22 mouse cellular contexts compared by ENCODE assay signal in genomic region chr1:147175350-147175749, GRCm38 (mm10).
A peak's percentile ranks its signal among the peaks of the same experiment; 100 is the strongest.
DNase-seq lines count a peak whose midpoint lies in the region; ATAC-seq and TF ChIP-seq lines count a peak whose summit lies in the region.
"Had no signal": no experiment of that assay in that cellular context is flagged by ENCODE, and none has a peak within 500 bp of the region (broad histone marks: within the 10 kb centered on the region; RNA-seq: fewer than 3 reads in every experiment).

No protein-coding gene starts in this region.

- no peak overlapping the region for H3K9ac ChIP-seq in liver, adult 2 months (ENCODE audit: low read depth, low read length)
- H3K9ac ChIP-seq in liver, embryonic 11.5 days (ENCODE audit: low read depth, low read length) = no peak overlapping the region
- no peak overlapping the region for H3K9ac ChIP-seq in intestine, embryonic 15.5 days
- H3K9ac ChIP-seq in intestine, embryonic 16.5 days (ENCODE audit: low read depth, low read length) = no peak overlapping the region
- H3K9ac ChIP-seq in intestine, postnatal 0 days (ENCODE audit: low read depth, low read length) = no peak overlapping the region

- peak; percentile 72 for DNase-seq in liver, adult 2 months (ENCODE audit: extremely low read depth, low read depth, low spot score)
- no peak for DNase-seq in liver, embryonic 11.5 days (ENCODE audit: low spot score)
- no peak for DNase-seq in cerebellum, adult 11 months
- DNase-seq in urinary bladder, postnatal 14 days (ENCODE audit: low spot score) = no peak
- DNase-seq: adrenal gland, adult 2 months; adrenal gland, adult 8-10 months; adrenal gland, postnatal 10 days; adrenal gland, postnatal 14 days; adrenal gland, postnatal 25 days; adrenal gland, postnatal 36 days; B cell, adult 2 months; cerebellum, adult 11-12 months; cerebellum, adult 18-20 months had no signal

- H3K36me3 ChIP-seq in liver, adult 2 months (ENCODE audit: control insufficient read depth, insufficient read depth, low read length) = no peaks in the 10 kb centered on the region
- H3K36me3 ChIP-seq in liver, embryonic 11.5 days (ENCODE audit: control insufficient read depth, insufficient read depth, low read length) = no peaks in the 10 kb centered on the region
- H3K36me3 ChIP-seq in intestine, embryonic 15.5 days = no peaks in the 10 kb centered on the region
- no peaks in the 10 kb centered on the region for H3K36me3 ChIP-seq in intestine, embryonic 16.5 days (ENCODE audit: control insufficient read depth, insufficient read depth, low read length)
- no peaks in the 10 kb centered on the region for H3K36me3 ChIP-seq in intestine, postnatal 0 days (ENCODE audit: control insufficient read depth, insufficient read depth)
- H3K36me3 ChIP-seq: G1E had no signal

- no peak overlapping the region for H3K4me3 ChIP-seq in liver, adult 2 months (ENCODE audit: insufficient read depth, low read depth, low read length)
- H3K4me3 ChIP-seq in liver, embryonic 11.5 days (ENCODE audit: low read depth, low read length) = no peak overlapping the region
- no peak overlapping the region for H3K4me3 ChIP-seq in intestine, embryonic 15.5 days (replicated peaks)
- H3K4me3 ChIP-seq in intestine, embryonic 16.5 days (ENCODE audit: low read length) = no peak overlapping the region
- no peak overlapping the region for H3K4me3 ChIP-seq in intestine, postnatal 0 days (ENCODE audit: low read depth, low read length)

- H3K79me2 ChIP-seq in liver, adult 2 months (ENCODE audit: control insufficient read depth, insufficient read depth, low read length) = no peaks in the 10 kb centered on the region

- 22% methylated on average over 1 of the region's 1 CpGs for WGBS in liver, adult 2 months
- 66% methylated on average over 1 of the region's 1 CpGs for WGBS in liver, embryonic 11.5 days
- 73% methylated on average over 1 of the region's 1 CpGs for WGBS in intestine, embryonic 15.5 days
- 61% methylated on average over 1 of the region's 1 CpGs for WGBS in intestine, embryonic 16.5 days
- WGBS in intestine, postnatal 0 days = 27% methylated on average over 1 of the region's 1 CpGs

- no peak for TF ChIP-seq POLR2A in liver, adult 2 months (IDR thresholded peaks at IDR 0.05; ENCODE audit: extremely low read depth, insufficient read depth, low read length)

- H3K4me1 ChIP-seq in liver, adult 2 months (ENCODE audit: control insufficient read depth, insufficient read depth, low read length) = no peaks in the 10 kb centered on the region; the same call in 1 of the 2 replicates
- no peaks in the 10 kb centered on the region for H3K4me1 ChIP-seq in liver, embryonic 11.5 days (replicated peaks; ENCODE audit: control insufficient read depth, insufficient read depth, low read length)
- H3K4me1 ChIP-seq in intestine, embryonic 15.5 days (replicated peaks) = no peaks in the 10 kb centered on the region
- no peaks in the 10 kb centered on the region for H3K4me1 ChIP-seq in intestine, embryonic 16.5 days (ENCODE audit: control insufficient read depth, insufficient read depth, low read length)
- no peaks in the 10 kb centered on the region for H3K4me1 ChIP-seq in intestine, postnatal 0 days (replicated peaks; ENCODE audit: control insufficient read depth, insufficient read depth, low read length)

- ATAC-seq in liver, embryonic 11.5 days (replicated peaks; ENCODE audit: low FRiP score) = no peak
- ATAC-seq in intestine, embryonic 15.5 days = peak; percentile 72
- peak; percentile 62 for ATAC-seq in intestine, embryonic 16.5 days
- ATAC-seq in intestine, postnatal 0 days = peak; percentile 38; the same call in 1 of the 2 replicates
- no peak for ATAC-seq in granulocyte monocyte progenitor cell, adult 5-6 weeks (replicated peaks; ENCODE audit: poor library complexity, severe bottlenecking)
- ATAC-seq: activated CD4-positive, CD25-positive, alpha-beta regulatory T cell, adult 4 months; CD4-positive, CD25-positive, alpha-beta regulatory T cell, adult 4 months; Patski had no signal

- TF ChIP-seq CTCF in liver, adult 2 months (IDR thresholded peaks at IDR 0.05; ENCODE audit: low read depth, low read length) = no peak
- no peak for TF ChIP-seq CTCF in intestine, postnatal 0 days (IDR thresholded peaks at IDR 0.05; ENCODE audit: low read depth)

- H3K9me3 ChIP-seq in liver, embryonic 11.5 days (ENCODE audit: control insufficient read depth, low read length) = no peaks in the 10 kb centered on the region
- H3K9me3 ChIP-seq in intestine, embryonic 15.5 days = no peaks in the 10 kb centered on the region
- H3K9me3 ChIP-seq in intestine, embryonic 16.5 days (ENCODE audit: control insufficient read depth, low read length) = 0 out of 2 replicates have a peak, but pooled peaks cover 3% of the 10 kb centered on the region
- no peaks in the 10 kb centered on the region for H3K9me3 ChIP-seq in intestine, postnatal 0 days (ENCODE audit: control insufficient read depth)

- H3K27me3 ChIP-seq in liver, adult 2 months (ENCODE audit: control insufficient read depth, insufficient read depth, low read length) = no peaks in the 10 kb centered on the region
- H3K27me3 ChIP-seq in liver, embryonic 11.5 days (replicated peaks; ENCODE audit: control insufficient read depth, insufficient read depth, low read length) = no peaks in the 10 kb centered on the region
- no peaks in the 10 kb centered on the region for H3K27me3 ChIP-seq in intestine, embryonic 15.5 days (replicated peaks)
- no peaks in the 10 kb centered on the region for H3K27me3 ChIP-seq in intestine, embryonic 16.5 days (replicated peaks; ENCODE audit: control insufficient read depth, insufficient read depth, low read length)
- no peaks in the 10 kb centered on the region for H3K27me3 ChIP-seq in intestine, postnatal 0 days (replicated peaks; ENCODE audit: control insufficient read depth, insufficient read depth, low read length)
- H3K27me3 ChIP-seq: CH12.LX, Patski had no signal

- no peak overlapping the region for H3K27ac ChIP-seq in liver, adult 2 months (replicated peaks; ENCODE audit: insufficient read depth, low read depth, low read length)
- H3K27ac ChIP-seq in liver, embryonic 11.5 days (ENCODE audit: low read depth, low read length) = no peak overlapping the region
- H3K27ac ChIP-seq in intestine, embryonic 15.5 days = no peak overlapping the region
- no peak overlapping the region for H3K27ac ChIP-seq in intestine, embryonic 16.5 days (ENCODE audit: low read length)
- H3K27ac ChIP-seq in intestine, postnatal 0 days (ENCODE audit: low read depth, low read length) = no peak overlapping the region

- no peak overlapping the region for H3K4me2 ChIP-seq in liver, embryonic 11.5 days
- H3K4me2 ChIP-seq in intestine, embryonic 15.5 days (replicated peaks) = no peak overlapping the region
- no peak overlapping the region for H3K4me2 ChIP-seq in intestine, embryonic 16.5 days (ENCODE audit: low read depth, low read length)
- no peak overlapping the region for H3K4me2 ChIP-seq in intestine, postnatal 0 days (replicated peaks; ENCODE audit: low read depth)

Comparison
In these comparisons a context has a peak if more than half of its experiments do, and no peak if none do; other contexts are left out.
1. ATAC-seq: peak in intestine, embryonic 15.5 days (single experiment), intestine, embryonic 16.5 days (single experiment) and intestine, postnatal 0 days (single experiment); none in liver, embryonic 11.5 days (single experiment) and granulocyte monocyte progenitor cell, adult 5-6 weeks (single experiment).